Mouse (Mus musculus) lung, embryonic 15.5 days (tissue): Measurements from ENCODE around the gene Mrpl53. TPM values are rescaled to one million over a fixed set of nuclear protein-coding genes. Genes with fewer than 3 reads are reported as not detected.

Experiments
- ATAC-seq: fragments of 200-750 bp; cut with Nextera tagmentation; 2 replicates; pipeline ENCODE4 v1.8.0; 2017; ENCODE audit warnings: moderate number of reproducible peaks, borderline replicate concordance; ENCODE audit not compliant: low FRiP score, low TSS enrichment; ENCODE audit errors: extremely low read depth
- H3K27ac ChIP-seq: fragments of 300-500 bp; sonication (generic); 2 replicates; pipeline ENCODE4 v1.5.1; 2015; ENCODE audit warnings: moderate library complexity, mild to moderate bottlenecking, inconsistent platforms
- H3K27me3 ChIP-seq: fragments of 300-500 bp; sonication (generic); 2 replicates; pipeline ENCODE4 v1.6.1; 2015; ENCODE audit warnings: inconsistent platforms
- H3K36me3 ChIP-seq: fragments of 300-500 bp; sonication (generic); 2 replicates; pipeline ENCODE4 v1.6.1; 2015; ENCODE audit warnings: inconsistent platforms
- H3K4me1 ChIP-seq: fragments of 300-500 bp; sonication (generic); 2 replicates; pipeline ENCODE4 v1.6.1; 2015; ENCODE audit warnings: inconsistent platforms
- H3K4me2 ChIP-seq: fragments of 300-500 bp; sonication (generic); 2 replicates; pipeline ENCODE4 v1.6.1; 2015; ENCODE audit warnings: inconsistent platforms, mild to moderate bottlenecking, moderate library complexity
- H3K4me3 ChIP-seq: fragments of 300-500 bp; sonication (generic); 2 replicates; pipeline ENCODE4 v1.5.1; 2015; ENCODE audit warnings: mild to moderate bottlenecking, inconsistent platforms
- H3K9ac ChIP-seq: fragments of 300-500 bp; sonication (generic); 2 replicates; pipeline ENCODE4 v1.6.1; 2015; ENCODE audit warnings: inconsistent platforms
- H3K9me3 ChIP-seq: fragments of 300-500 bp; sonication (generic); 2 replicates; pipeline ENCODE4 v1.6.1; 2016; ENCODE audit warnings: inconsistent platforms
- WGBS: fragments of 180-500 bp; shearing (Covaris S2); methylation state at CpG from one replicate; pipeline ENCODE4 v1.1.7; 2015; 5-methylcytosine and 5-hydroxymethylcytosine counted together
- polyA plus RNA-seq: library from polyadenylated mRNA; unstranded; fragments of >200 nt; fragmentation: Nextera tagmentation; extraction: Ambion mirVana; gene quantifications from 2 replicates; pipeline ENCODE4 v1.2.1, GENCODE M21; 2015

Mrpl53 gene
- polyA plus RNA-seq, 1 experiment from 2014 or later = 128 TPM

- Histone ChIP-seq H3K9ac (no peak overlapping the region), H3K4me3 (no peak overlapping the region), H3K4me1 (peaks cover 16% of the 10 kb centered on the region), H3K9me3 (no peaks in the 10 kb centered on the region), H3K4me2 (no peak overlapping the region), H3K27ac (no peak overlapping the region), H3K36me3 (no peaks in the 10 kb centered on the region), H3K27me3 (no peaks in the 10 kb centered on the region; the same call in 1 of the 2 replicates)
- WGBS = 60% methylated on average over 2 of the region's 2 CpGs
- no peak for ATAC-seq
These were observed 10.4 kb upstream of the Mrpl53 start for GRCm38 (mm10) chr6:83098411-83098810.

- ATAC-seq = peak; percentile 78
- Histone ChIP-seq H3K27me3 (no peaks in the 10 kb centered on the region; the same call in 1 of the 2 replicates), H3K9me3 (no peaks in the 10 kb centered on the region), H3K4me1 (peaks cover 18% of the 10 kb centered on the region), H3K4me3 (peak within 1 kb of the TSS; percentile 65), H3K9ac (peak within 1 kb of the TSS; percentile 71), H3K27ac (peak within 1 kb of the TSS; percentile 81), H3K36me3 (0 out of 2 replicates have a peak, but pooled peaks cover 3% of the 10 kb centered on the region), H3K4me2 (peak within 1 kb of the TSS; percentile 97)
- under 1% methylated on average over 25 of the region's 25 CpGs for WGBS
These were observed 7.5 kb upstream of the Mrpl53 start, which contains the start of the genes Ccdc142 and Gm42688 for GRCm38 (mm10) chr6:83101316-83101687. Gene Ccdc142, plus strand, starts transcription at chr6:83101601. Gene Gm42688, plus strand, starts transcription at chr6:83101617.

- peak; percentile 81 for ATAC-seq
- peak overlapping the region; percentile 81 for H3K27ac ChIP-seq
- peak overlapping the region; percentile 71 for H3K9ac ChIP-seq
- H3K27me3 ChIP-seq = no peaks in the 10 kb centered on the region
- no peaks in the 10 kb centered on the region for H3K9me3 ChIP-seq
- WGBS = under 1% methylated on average over 73 of the region's 74 CpGs
- H3K4me1 ChIP-seq = peaks cover 18% of the 10 kb centered on the region
- H3K36me3 ChIP-seq = 0 out of 2 replicates have a peak, but pooled peaks cover 3% of the 10 kb centered on the region
- H3K4me3 ChIP-seq = peak overlapping the region; percentile 65
- peak overlapping the region; percentile 97 for H3K4me2 ChIP-seq
These were observed 6.9 kb upstream of the Mrpl53 start for GRCm38 (mm10) chr6:83101688-83102556.

GRCm38 (mm10) chr6:83103130-83103650 is 5.7 kb upstream of the Mrpl53 start:
- Histone ChIP-seq H3K4me2 (peak overlapping the region; percentile 97), H3K27ac (no peak overlapping the region), H3K9me3 (no peaks in the 10 kb centered on the region), H3K4me1 (peaks cover 24% of the 10 kb centered on the region), H3K4me3 (peak overlapping the region; percentile 65; the same call in 1 of the 2 replicates), H3K36me3 (0 out of 2 replicates have a peak, but pooled peaks cover 3% of the 10 kb centered on the region), H3K27me3 (no peaks in the 10 kb centered on the region), H3K9ac (peak overlapping the region; percentile 71; the same call in 1 of the 2 replicates)
- WGBS = 48% methylated on average over 11 of the region's 11 CpGs
- ATAC-seq = no peak

GRCm38 (mm10) chr6:83104158-83104557 is 4.7 kb upstream of the Mrpl53 start:
- Histone ChIP-seq H3K36me3 (0 out of 2 replicates have a peak, but pooled peaks cover 3% of the 10 kb centered on the region), H3K4me1 (peaks cover 27% of the 10 kb centered on the region), H3K4me3 (no peak overlapping the region), H3K4me2 (no peak overlapping the region), H3K27me3 (no peaks in the 10 kb centered on the region), H3K9ac (no peak overlapping the region), H3K9me3 (no peaks in the 10 kb centered on the region), H3K27ac (no peak overlapping the region)
- ATAC-seq = no peak
- 74% methylated on average over 4 of the region's 4 CpGs for WGBS

GRCm38 (mm10) chr6:83107566-83108400 is 1.1 kb upstream of the Mrpl53 start:
- Histone ChIP-seq H3K27ac (no peak overlapping the region), H3K9ac (0 out of 2 replicates have a peak overlapping the region, but pooled peaks have one; percentile 88), H3K4me2 (peak overlapping the region; percentile 88), H3K9me3 (no peaks in the 10 kb centered on the region), H3K36me3 (0 out of 2 replicates have a peak, but pooled peaks cover 15% of the 10 kb centered on the region), H3K4me3 (peak overlapping the region; percentile 95), H3K4me1 (peaks cover 28% of the 10 kb centered on the region), H3K27me3 (no peaks in the 10 kb centered on the region)
- no peak for ATAC-seq
- 36% methylated on average over 13 of the region's 13 CpGs for WGBS

- no peak overlapping the region for H3K4me2 ChIP-seq
- no peaks in the 10 kb centered on the region for H3K9me3 ChIP-seq
- 85% methylated on average over 4 of the region's 4 CpGs for WGBS
- H3K4me3 ChIP-seq = no peak overlapping the region
- H3K4me1 ChIP-seq = peaks cover 37% of the 10 kb centered on the region
- H3K36me3 ChIP-seq = 0 out of 2 replicates have a peak, but pooled peaks cover 12% of the 10 kb centered on the region
- H3K27me3 ChIP-seq = no peaks in the 10 kb centered on the region
- no peak overlapping the region for H3K9ac ChIP-seq
- H3K27ac ChIP-seq = no peak overlapping the region
- ATAC-seq = no peak
These were observed 2.8 kb downstream of the Mrpl53 start for GRCm38 (mm10) chr6:83111510-83112136.

- peak; percentile 87 for ATAC-seq
- Histone ChIP-seq H3K4me1 (peaks cover 34% of the 10 kb centered on the region), H3K9me3 (no peaks in the 10 kb centered on the region), H3K27me3 (no peaks in the 10 kb centered on the region), H3K27ac (peak within 1 kb of the TSS; percentile 84), H3K4me3 (peak within 1 kb of the TSS; percentile 94), H3K4me2 (peak within 1 kb of the TSS; percentile 96), H3K9ac (peak within 1 kb of the TSS; percentile 96), H3K36me3 (peaks cover 38% of the 10 kb centered on the region)
- 1% methylated on average over 47 of the region's 58 CpGs for WGBS
These were observed 6.3 kb downstream of the Mrpl53 start, which contains the start of gene Mogs for GRCm38 (mm10) chr6:83115011-83115671. Gene Mogs, plus strand, starts transcription at chr6:83115496.

- H3K4me2 ChIP-seq = peak overlapping the region; percentile 96
- peak overlapping the region; percentile 84 for H3K27ac ChIP-seq
- peaks cover 32% of the 10 kb centered on the region for H3K36me3 ChIP-seq
- peaks cover 37% of the 10 kb centered on the region for H3K4me1 ChIP-seq
- no peaks in the 10 kb centered on the region for H3K9me3 ChIP-seq
- peak overlapping the region; percentile 94 for H3K4me3 ChIP-seq
- peak; percentile 43 for ATAC-seq
- peak overlapping the region; percentile 96 for H3K9ac ChIP-seq
- WGBS = under 1% methylated on average over 48 of the region's 48 CpGs
- H3K27me3 ChIP-seq = no peaks in the 10 kb centered on the region
These were observed 7.0 kb downstream of the Mrpl53 start for GRCm38 (mm10) chr6:83115682-83116372.
